Mouse (Mus musculus) CH12.LX (cell line): ENCODE results near the gene Lsp1. TPM values are rescaled to one million over a fixed set of nuclear protein-coding genes. Genes with fewer than 3 reads are reported as not detected.

Source experiments
- DNase-seq: peaks from one replicate; pipeline ENCODE4 v3.0.0-alpha.2; 2013; ENCODE audit errors: extremely low read depth
- H3K27ac ChIP-seq: 2 replicates; pipeline ENCODE4 v1.5.1; 2012; ENCODE audit warnings: low read depth, mild to moderate bottlenecking, control low read depth, moderate library complexity; ENCODE audit not compliant: insufficient read depth
- H3K27me3 ChIP-seq: replicated peaks from 2 replicates; pipeline ENCODE3; 2012; ENCODE audit warnings: inconsistent platforms
- H3K36me3 ChIP-seq, 2 experiments: replicated peaks in 1 of 2; 2 replicates each; pipeline versions ENCODE3 to v1.6.1; 2012; ENCODE audit warnings: inconsistent platforms in 1 of 2, low read length in 1 of 2, mild to moderate bottlenecking in 1 of 2, mixed read lengths in 1 of 2, moderate library complexity in 1 of 2; ENCODE audit not compliant: control insufficient read depth in 1 of 2, insufficient read depth in 1 of 2
- H3K4me1 ChIP-seq, 2 experiments: 2 replicates each; pipeline ENCODE4 v1.6.1; 2012; ENCODE audit warnings: inconsistent platforms in 1 of 2, moderate library complexity in 1 of 2; ENCODE audit not compliant: insufficient read depth in 2 of 2, control insufficient read depth in 1 of 2
- H3K4me2 ChIP-seq: 2 replicates; pipeline ENCODE4 v1.6.1; 2012; ENCODE audit warnings: low read depth, mild to moderate bottlenecking, control low read depth; ENCODE audit not compliant: poor library complexity, insufficient read depth, severe bottlenecking
- H3K4me3 ChIP-seq, 3 experiments: fragments of 150-350 bp in 1 of 3; sonication (generic) in 1 of 3; replicated peaks in 1 of 3; 2 replicates each; pipeline versions ENCODE3 to v1.5.1; 2011 to 2012; ENCODE audit warnings: low read depth in 2 of 3, low read length in 2 of 3, mild to moderate bottlenecking in 2 of 3, moderate library complexity in 2 of 3, control low read depth in 1 of 3, improper control_type of control experiment in 1 of 3, inconsistent platforms in 1 of 3, mixed read lengths in 1 of 3; ENCODE audit not compliant: poor library complexity in 1 of 3
- H3K79me2 ChIP-seq: replicated peaks from 2 replicates; pipeline ENCODE4 v1.6.1; 2012; ENCODE audit warnings: mild to moderate bottlenecking, moderate library complexity; ENCODE audit not compliant: control insufficient read depth, poor library complexity, insufficient read depth, severe bottlenecking; ENCODE audit errors: extremely low read depth
- H3K9ac ChIP-seq: 2 replicates; pipeline ENCODE4 v1.6.1; 2012; ENCODE audit warnings: low read depth, mild to moderate bottlenecking, control low read depth, moderate library complexity; ENCODE audit not compliant: insufficient read depth
- H3K9me3 ChIP-seq: replicated peaks from 2 replicates; pipeline ENCODE3; 2012; ENCODE audit warnings: low read length, inconsistent platforms, mixed read lengths
- BHLHE40 ChIP-seq: IDR thresholded peaks from 2 replicates; pipeline ENCODE4 v1.6.1; 2011; ENCODE audit warnings: mild to moderate bottlenecking, low read depth, low read length, improper control_type of control experiment
- CHD1 ChIP-seq: IDR thresholded peaks from 2 replicates; pipeline ENCODE4 v1.6.1; 2012; ENCODE audit warnings: low read depth, low read length, improper control_type of control experiment, inconsistent platforms
- CHD2 ChIP-seq: IDR thresholded peaks from 2 replicates; pipeline ENCODE4 v1.6.1; 2011; ENCODE audit warnings: low read length, improper control_type of control experiment
- CTCF ChIP-seq, 2 experiments: IDR thresholded peaks in 1 of 2; conservative IDR thresholded peaks in 1 of 2; 2 replicates each; pipeline ENCODE4 v1.5.1; 2011 to 2012; ENCODE audit warnings: low read depth in 2 of 2, low read length in 2 of 2, improper control_type of control experiment in 1 of 2, inconsistent platforms in 1 of 2, mild to moderate bottlenecking in 1 of 2, moderate library complexity in 1 of 2
- E2F4 ChIP-seq: IDR thresholded peaks from 2 replicates; pipeline ENCODE4 v1.6.1; 2011; ENCODE audit warnings: low read depth, low read length, improper control_type of control experiment; ENCODE audit not compliant: insufficient replicate concordance
- ETS1 ChIP-seq: conservative IDR thresholded peaks from 2 replicates; pipeline ENCODE4 v1.6.1; 2012; ENCODE audit warnings: low read depth, mild to moderate bottlenecking, inconsistent platforms, low read length, improper control_type of control experiment, moderate library complexity
- GABPA ChIP-seq: IDR thresholded peaks from 2 replicates; pipeline ENCODE4 v1.6.1; 2012; ENCODE audit warnings: low read depth, low read length, improper control_type of control experiment, inconsistent platforms; ENCODE audit not compliant: insufficient replicate concordance
- JUND ChIP-seq: conservative IDR thresholded peaks from 2 replicates; pipeline ENCODE4 v1.6.1; 2011; ENCODE audit warnings: low read depth, low read length, improper control_type of control experiment
- KAT2A ChIP-seq: IDR thresholded peaks from 2 replicates; pipeline ENCODE4 v1.6.1; 2012; ENCODE audit warnings: low read length, improper control_type of control experiment, inconsistent platforms; ENCODE audit not compliant: insufficient replicate concordance
- MAFK ChIP-seq: IDR thresholded peaks from 2 replicates; pipeline ENCODE4 v1.6.1; 2011; ENCODE audit warnings: low read length, improper control_type of control experiment; ENCODE audit not compliant: insufficient replicate concordance
- MAZ ChIP-seq: IDR thresholded peaks from 2 replicates; pipeline ENCODE4 v1.6.1; 2012; ENCODE audit warnings: low read depth, mild to moderate bottlenecking, inconsistent platforms, low read length, improper control_type of control experiment, moderate library complexity
- MEF2A ChIP-seq: IDR thresholded peaks from 2 replicates; pipeline ENCODE4 v1.6.1; 2014; ENCODE audit warnings: low read depth, mild to moderate bottlenecking, inconsistent platforms, low read length, improper control_type of control experiment, borderline replicate concordance
- MXI1 ChIP-seq: IDR thresholded peaks from 2 replicates; pipeline ENCODE4 v1.6.1; 2011; ENCODE audit warnings: mild to moderate bottlenecking, low read depth, low read length, improper control_type of control experiment
- MYC ChIP-seq: IDR thresholded peaks from 2 replicates; pipeline ENCODE4 v1.6.1; 2011; ENCODE audit warnings: low read depth, mild to moderate bottlenecking, improper control_type of control experiment, low read length
- NELFE ChIP-seq: IDR thresholded peaks from 2 replicates; pipeline ENCODE4 v1.6.1; 2011; ENCODE audit warnings: low read depth, low read length, improper control_type of control experiment
- PAX5 ChIP-seq: IDR thresholded peaks from 2 replicates; pipeline ENCODE4 v1.6.1; 2012; ENCODE audit warnings: low read length, inconsistent platforms, mixed read lengths
- POLR2AphosphoS2 ChIP-seq: IDR thresholded peaks from 2 replicates; pipeline ENCODE4 v1.6.1; 2011; ENCODE audit warnings: low read depth, low read length, improper control_type of control experiment
- SIN3A ChIP-seq: IDR thresholded peaks from 2 replicates; pipeline ENCODE4 v1.6.1; 2012; ENCODE audit warnings: low read length, improper control_type of control experiment, inconsistent platforms
- SMC3 ChIP-seq: IDR thresholded peaks from 2 replicates; pipeline ENCODE4 v1.6.1; 2011; ENCODE audit warnings: low read depth, low read length, improper control_type of control experiment
- TBP ChIP-seq: conservative IDR thresholded peaks from 2 replicates; pipeline ENCODE4 v1.6.1; 2011; ENCODE audit warnings: low read depth, low read length, improper control_type of control experiment
- UBTF ChIP-seq: IDR thresholded peaks from 2 replicates; pipeline ENCODE4 v1.6.1; 2012; ENCODE audit warnings: low read depth, mild to moderate bottlenecking, inconsistent platforms, low read length, improper control_type of control experiment, moderate library complexity
- USF2 ChIP-seq: conservative IDR thresholded peaks from 2 replicates; pipeline ENCODE4 v1.6.1; 2011; ENCODE audit warnings: low read depth, low read length, improper control_type of control experiment
- ZC3H11A ChIP-seq: IDR thresholded peaks from 2 replicates; pipeline ENCODE4 v1.6.1; 2012; ENCODE audit warnings: low read depth, mild to moderate bottlenecking, inconsistent platforms, low read length, improper control_type of control experiment
- ZKSCAN1 ChIP-seq: IDR thresholded peaks from 2 replicates; pipeline ENCODE4 v1.6.1; 2012; ENCODE audit warnings: low read depth, inconsistent platforms, low read length, improper control_type of control experiment, borderline replicate concordance
- ZMIZ1 ChIP-seq: IDR thresholded peaks from 2 replicates; pipeline ENCODE4 v1.6.1; 2012; ENCODE audit warnings: low read depth, mild to moderate bottlenecking, inconsistent platforms, low read length, improper control_type of control experiment
- ZNF384 ChIP-seq: IDR thresholded peaks from 2 replicates; pipeline ENCODE4 v1.6.1; 2012; ENCODE audit warnings: low read depth, low read length, improper control_type of control experiment, inconsistent platforms
- dilution Hi-C: fragments of 300-500 bp; cut with MboI; formaldehyde crosslinking; loops from 2 replicates; pipeline ENCODE4 v1.14.3; 2020; ENCODE audit warnings: low sequenced_read_pairs; ENCODE audit not compliant: extremely low pct_unique_long_range_greater_than_20kb, extremely low pct_ligation_motif_present
- in situ Hi-C: fragments of 300-500 bp; cut with MboI; formaldehyde crosslinking; loops from 3 replicates; pipeline ENCODE4 v1.14.3; 2019; ENCODE audit warnings: low sequenced_read_pairs, low pct_ligation_motif_present, low pct_unique_long_range_greater_than_20kb, mixed read lengths
- polyA plus RNA-seq: library from polyadenylated mRNA; unstranded; fragments of >175 nt; gene quantifications from 2 replicates; pipeline ENCODE4 v1.2.1, GENCODE M21; 2012; ENCODE audit warnings: low read depth; ENCODE audit not compliant: insufficient read length
- total RNA-seq, 2 experiments: library from RNA; depleted of rRNA; stranded (reverse); fragments of 300-350 nt in 1 of 2; fragments of >200 nt in 1 of 2; gene quantifications; 2 replicates each; pipeline ENCODE4 v1.2.3; 2012 to 2014

Lsp1 gene
- total and polyA plus RNA-seq, 3 experiments = 364 to 715 (median 367) TPM

GRCm38 (mm10) chr7:142482256-142482609 is 21.6 kb downstream of the Lsp1 start:
- no peak overlapping the region for H3K9ac ChIP-seq
- DNase-seq = no peak

GRCm38 (mm10) chr7:142483136-142483535 is 22.5 kb downstream of the Lsp1 start:
- in situ Hi-C loops = no loop called here
- Histone ChIP-seq H3K27ac (no peak overlapping the region), H3K4me2 (no peak overlapping the region), H3K9ac (no peak overlapping the region), H3K27me3 (no peaks in the 10 kb centered on the region), H3K9me3 (no peaks in the 10 kb centered on the region), H3K4me1 (peaks cover 12 to 64% of the 10 kb centered on the region in 2 experiments; a peak in 3 of 4 replicates), H3K79me2 (peaks cover 3% of the 10 kb centered on the region), H3K4me3 (no peak overlapping the region)
- TF ChIP-seq MXI1 (no peak), KAT2A (no peak), SIN3A (no peak), MYC (no peak), E2F4 (no peak), UBTF (no peak), MAFK (no peak), ZKSCAN1 (no peak), CHD2 (no peak), CTCF (conservative IDR thresholded peaks at IDR 0.05 in 1 of 2, IDR thresholded peaks at IDR 0.05 in 1 of 2; ENCODE audit: low read depth in 2 of 2, low read length in 2 of 2) (no peak), ETS1 (no peak), ZC3H11A (no peak), MEF2A (no peak), CHD1 (no peak), SMC3 (no peak), NELFE (no peak), ZNF384 (no peak), MAZ (no peak)
- TF ChIP-seq, all 38 proteins: peak for 0
- dilution Hi-C loops = no loop called here
- H3K36me3 ChIP-seq = peaks cover 56 to 99% of the 10 kb centered on the region in 2 experiments
- no peak for DNase-seq

More at GRCm38 (mm10) chr7:142482256-142482609, 21.6 kb downstream of the Lsp1 start:
- H3K4me3 ChIP-seq = no peak overlapping the region
- TF ChIP-seq MEF2A (no peak), POLR2AphosphoS2 (no peak), MAZ (no peak), ZNF384 (no peak), USF2 (no peak), BHLHE40 (no peak), TBP (no peak), ZMIZ1 (no peak), MXI1 (no peak), PAX5 (no peak), JUND (no peak), GABPA (no peak), NELFE (no peak)
- TF ChIP-seq, all 38 proteins: peak for 0
- Histone ChIP-seq H3K27ac (no peak overlapping the region), H3K4me2 (no peak overlapping the region), H3K36me3 (peaks cover 60 to 100% of the 10 kb centered on the region in 2 experiments), H3K27me3 (no peaks in the 10 kb centered on the region), H3K4me1 (peaks cover 5 to 63% of the 10 kb centered on the region in 2 experiments; a peak in 3 of 4 replicates), H3K79me2 (peaks cover 3% of the 10 kb centered on the region), H3K9me3 (no peaks in the 10 kb centered on the region)
- in situ Hi-C loops = no loop called here
- dilution Hi-C loops = no loop called here
